Mouse (Mus musculus): ENCODE data around the gene Trim47.

The Trim47 gene

DNA sequence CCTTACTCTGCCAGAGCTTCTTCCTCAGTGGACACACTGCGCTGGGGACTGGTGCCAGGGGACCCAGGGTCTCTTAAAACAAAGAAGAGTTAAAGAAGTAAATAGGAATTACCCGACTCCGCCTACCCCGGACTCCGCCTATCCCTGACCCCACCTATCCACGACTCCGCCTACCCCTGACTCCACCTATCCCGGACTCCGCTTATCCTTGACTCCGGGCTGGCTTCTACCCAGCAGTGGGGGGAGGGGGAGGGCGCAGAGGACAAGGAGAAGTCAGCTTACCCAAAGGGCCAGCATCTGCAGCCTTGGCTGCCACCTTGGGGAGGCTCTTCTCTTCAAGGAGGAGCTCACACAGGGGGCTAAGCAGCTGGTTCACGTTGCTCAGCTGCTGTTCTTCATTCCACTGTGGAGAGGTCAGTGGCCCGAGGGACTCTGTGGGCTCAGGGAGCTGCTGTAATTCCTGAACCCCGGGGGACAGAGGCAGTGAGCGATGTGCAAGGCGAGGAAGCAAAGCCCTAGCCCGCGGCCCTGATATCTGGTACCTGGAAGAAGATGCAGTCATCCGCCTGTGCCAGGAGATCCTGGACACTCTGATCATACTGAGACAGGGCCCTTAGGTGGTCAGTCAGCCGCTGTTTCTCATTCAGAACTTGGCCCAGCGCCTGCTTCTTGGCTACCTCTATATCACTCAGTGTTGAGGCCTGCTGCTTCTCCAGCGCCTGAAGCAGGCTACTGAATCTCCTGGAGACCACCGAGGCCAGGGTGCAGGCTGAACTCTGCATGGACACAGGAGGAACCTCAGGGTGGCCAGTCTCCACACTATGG, at the start of gene Trim47:
TSS of gene Trim47 (minus strand) at position 55 of the 825 bp plus-strand sequence.
- DNase-seq (ENCODE audit: extremely low read depth, low read depth, low spot score): no peak

DNA sequence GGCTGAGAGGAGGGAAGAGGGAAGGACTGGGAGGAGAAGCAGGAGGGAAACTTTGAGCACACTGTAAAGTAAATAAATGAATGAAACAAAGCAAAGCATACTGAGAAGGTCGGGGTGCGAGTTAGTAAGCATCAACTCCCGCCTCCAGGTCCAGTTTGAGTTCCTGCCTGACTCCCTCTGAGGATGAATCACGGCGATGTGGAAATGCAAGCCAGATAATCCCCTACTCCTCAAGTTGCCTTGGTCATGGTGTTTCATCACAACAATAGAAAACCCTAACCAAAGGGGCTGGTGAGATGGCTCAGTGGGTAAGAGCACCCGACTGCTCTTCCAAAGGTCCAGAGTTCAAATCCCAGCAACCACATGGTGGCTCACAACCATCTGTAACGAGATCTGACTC, 49.0 kb upstream of the Trim47 start:
- no peak for DNase-seq (ENCODE audit: extremely low read depth, low read depth, low spot score)

DNA sequence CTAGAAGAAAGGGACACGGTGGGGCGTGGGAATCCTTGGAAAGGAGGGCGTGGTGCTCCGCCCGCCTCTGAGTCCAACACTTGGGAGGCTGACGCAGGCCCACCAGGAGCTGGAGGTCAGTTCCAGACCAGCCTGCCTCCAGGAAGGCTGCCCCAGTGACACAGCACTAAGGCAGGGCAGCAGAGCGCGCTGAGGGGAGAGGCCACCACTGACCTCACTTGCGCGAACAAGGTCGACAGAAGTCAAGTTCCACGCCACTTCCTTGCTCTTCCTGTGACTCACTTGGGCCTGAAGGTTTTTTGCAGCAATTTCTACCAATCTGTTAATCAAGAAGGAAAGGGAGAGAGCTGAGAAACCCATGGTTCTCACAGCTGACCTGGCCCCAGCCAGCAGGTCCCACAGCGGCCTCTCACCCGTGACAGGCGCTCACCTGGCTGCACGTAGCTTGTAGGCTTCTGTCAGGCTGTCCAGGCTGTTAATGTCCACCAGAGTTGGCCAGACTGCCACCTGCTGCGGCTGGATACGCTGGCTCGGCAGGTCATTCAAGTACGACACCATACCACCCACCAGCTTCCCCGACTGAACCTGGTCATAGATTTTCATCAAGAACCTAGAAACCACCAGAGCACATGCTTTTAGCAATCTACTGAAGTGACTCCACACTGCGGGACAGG, 47.9 kb upstream of the Trim47 start:
- no peak for DNase-seq (ENCODE audit: extremely low read depth, low read depth, low spot score)

DNA sequence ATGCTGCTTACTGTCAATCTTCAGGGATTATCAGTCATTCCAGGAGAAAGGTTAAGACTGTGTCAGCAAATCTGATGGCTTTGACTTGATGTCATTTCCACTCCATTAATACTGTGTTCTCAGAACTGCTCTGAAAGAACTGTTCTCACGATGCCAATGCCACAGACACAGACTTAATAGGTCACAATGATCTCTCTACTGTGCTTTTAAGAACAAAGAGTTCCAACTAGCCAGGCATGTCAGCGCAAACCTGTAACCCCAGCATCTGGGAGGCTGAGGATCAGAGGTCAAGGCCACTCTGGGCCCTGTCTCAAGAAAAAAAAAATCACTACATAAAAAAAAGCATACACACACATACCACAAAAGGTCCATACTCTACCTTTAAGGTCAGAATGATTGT, 44.9 kb upstream of the Trim47 start:
- no peak for DNase-seq (ENCODE audit: extremely low read depth, low read depth, low spot score)

DNA sequence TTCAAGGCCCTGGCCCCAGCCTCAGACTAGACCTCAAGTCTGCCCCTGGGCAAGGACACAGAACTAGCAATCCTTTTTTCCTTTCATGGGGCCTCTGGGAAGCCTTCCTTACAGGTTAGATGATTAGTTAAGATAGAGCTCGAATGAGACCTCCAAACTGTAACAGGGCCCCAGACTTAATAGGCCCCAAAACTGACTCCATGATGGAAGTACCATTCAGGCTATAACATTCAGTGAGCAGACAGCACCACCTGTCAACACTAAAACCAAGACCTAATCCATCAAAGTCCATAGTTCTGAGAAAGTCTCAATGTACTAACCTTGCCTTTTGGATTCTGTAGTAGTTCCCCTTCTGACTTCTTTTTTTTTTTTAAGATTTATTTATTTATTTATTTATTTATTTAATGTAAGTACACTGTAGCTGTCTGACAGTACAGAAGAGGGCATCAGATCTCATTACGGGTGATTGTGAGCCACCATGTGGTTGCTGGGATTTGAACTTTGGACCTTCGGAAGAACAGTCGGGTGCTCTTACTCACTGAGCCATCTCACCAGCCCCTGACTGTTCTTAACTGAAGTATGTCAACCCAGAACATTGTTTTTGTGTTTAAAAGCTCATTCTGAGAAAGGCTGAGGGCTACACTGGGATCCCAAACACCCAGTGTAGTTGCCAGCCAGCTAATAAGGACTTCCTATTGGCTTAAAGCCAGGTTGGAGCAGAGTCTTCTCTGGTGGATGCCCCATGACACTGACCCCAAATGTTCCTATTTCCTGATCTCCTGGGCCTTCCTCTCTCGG, 43.2 kb upstream of the Trim47 start:
- DNase-seq (ENCODE audit: extremely low read depth, low read depth, low spot score): no peak

DNA sequence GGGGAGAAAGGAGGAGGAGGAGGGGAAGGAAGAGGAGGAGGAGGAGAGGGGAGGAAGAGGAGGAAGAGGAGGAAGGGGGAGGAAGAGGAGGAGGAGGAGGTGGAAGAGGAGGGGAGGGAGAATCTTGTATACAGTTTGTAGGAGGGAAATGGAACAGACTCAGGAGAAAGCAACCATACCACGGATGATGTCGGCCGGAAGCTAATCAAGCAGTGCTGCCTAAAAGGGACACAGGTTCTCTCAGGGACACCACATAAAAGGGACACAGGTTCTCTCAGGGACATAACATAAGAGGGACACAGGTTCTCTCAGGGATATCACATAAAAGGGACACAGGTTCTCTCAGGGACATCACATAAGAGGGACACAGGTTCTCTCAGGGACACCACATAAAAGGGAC, 42.2 kb upstream of the Trim47 start:
- no peak for DNase-seq (ENCODE audit: extremely low read depth, low read depth, low spot score)

DNA sequence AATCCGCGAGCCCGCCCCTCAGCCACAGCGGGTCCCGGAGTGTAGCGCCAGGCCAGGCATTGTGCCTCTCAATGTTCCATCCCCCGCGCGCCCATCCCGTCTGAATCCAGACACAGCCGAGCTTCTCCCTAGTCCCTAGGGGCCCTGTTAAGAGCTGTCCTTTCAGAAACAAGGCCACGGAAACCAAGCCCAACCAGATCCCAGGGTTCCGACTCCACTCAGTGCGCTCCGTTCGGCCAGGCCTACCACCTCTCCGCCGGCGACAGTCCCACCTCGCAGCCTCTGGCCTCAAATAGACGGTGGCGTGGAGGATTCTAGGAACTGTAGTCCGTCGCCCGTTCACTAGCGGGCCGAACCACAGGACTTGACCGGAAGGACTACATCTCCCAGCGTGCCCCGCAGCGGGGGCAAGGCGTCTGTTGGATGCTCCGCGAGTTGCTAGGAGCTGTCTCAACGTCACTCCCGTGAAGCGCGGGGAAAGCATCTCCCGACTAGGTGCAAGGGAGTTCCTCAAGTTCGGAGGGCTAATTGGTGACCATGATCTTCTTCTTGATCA, 41.0 kb upstream of the Trim47 start, which contains the start of gene Fbf1:
TSS of gene Fbf1 (minus strand) at position 283 of the 556 bp plus-strand sequence.
- DNase-seq (ENCODE audit: extremely low read depth, low read depth, low spot score): no peak

DNA sequence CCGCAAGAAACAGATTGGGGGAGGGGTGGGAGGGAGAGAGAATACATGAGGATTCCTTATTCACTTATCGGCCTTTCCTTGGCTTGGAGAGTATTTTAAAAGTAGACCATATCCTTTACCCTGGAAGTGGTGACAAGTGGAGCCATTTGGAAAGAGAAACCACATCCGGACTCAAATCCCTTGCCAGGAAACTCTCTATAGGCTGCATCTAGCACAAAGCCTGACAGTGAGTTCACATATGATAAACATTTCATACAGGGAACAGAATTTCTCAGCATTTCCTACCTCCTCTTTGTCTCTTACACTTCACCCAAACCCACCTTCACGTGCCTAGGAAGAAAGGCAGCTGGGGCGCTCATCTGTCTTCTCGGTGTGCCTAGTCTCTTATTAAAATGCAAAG, 40.2 kb upstream of the Trim47 start:
- DNase-seq (ENCODE audit: extremely low read depth, low read depth, low spot score): no peak

DNA sequence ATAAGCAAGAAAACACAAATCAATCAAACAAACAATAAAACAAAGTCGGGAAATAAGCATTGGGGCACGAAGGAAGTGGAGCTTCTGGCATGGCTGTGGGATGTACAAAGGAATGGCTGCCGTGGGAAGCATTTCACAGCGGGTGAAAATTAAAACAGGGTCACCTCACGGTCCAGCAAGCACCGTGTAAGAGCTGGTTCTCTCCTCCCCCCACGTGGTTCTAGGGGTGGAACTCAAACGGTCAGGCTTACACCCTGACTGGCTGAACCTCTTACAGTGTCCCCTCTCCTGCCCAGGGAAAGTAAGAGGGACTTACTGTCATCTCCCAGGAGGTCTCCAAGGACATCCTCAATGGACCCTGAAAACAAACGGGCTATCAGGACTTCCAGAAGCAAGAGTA, 36.0 kb upstream of the Trim47 start:
- DNase-seq (ENCODE audit: extremely low read depth, low read depth, low spot score): no peak

DNA sequence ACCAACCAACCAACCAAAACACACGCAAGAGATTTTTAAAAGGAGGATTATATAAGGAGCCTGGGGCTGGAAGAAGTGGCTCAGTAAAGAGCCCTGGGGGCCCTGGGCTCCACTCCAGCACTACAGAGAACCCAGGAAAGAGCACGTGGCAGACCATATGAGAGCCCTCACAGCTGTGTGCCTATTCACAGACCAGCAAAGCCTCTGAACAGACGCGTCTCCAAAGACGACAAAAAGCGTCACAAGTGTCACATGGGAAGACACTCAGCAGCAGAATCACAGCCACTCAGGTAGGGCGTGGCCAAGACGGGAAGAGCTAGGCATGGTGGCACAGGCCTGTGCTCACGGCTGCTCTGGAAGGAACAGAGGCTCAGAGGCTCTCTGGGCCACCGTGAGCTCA, 35.1 kb upstream of the Trim47 start:
- no peak for DNase-seq (ENCODE audit: extremely low read depth, low read depth, low spot score)

DNA sequence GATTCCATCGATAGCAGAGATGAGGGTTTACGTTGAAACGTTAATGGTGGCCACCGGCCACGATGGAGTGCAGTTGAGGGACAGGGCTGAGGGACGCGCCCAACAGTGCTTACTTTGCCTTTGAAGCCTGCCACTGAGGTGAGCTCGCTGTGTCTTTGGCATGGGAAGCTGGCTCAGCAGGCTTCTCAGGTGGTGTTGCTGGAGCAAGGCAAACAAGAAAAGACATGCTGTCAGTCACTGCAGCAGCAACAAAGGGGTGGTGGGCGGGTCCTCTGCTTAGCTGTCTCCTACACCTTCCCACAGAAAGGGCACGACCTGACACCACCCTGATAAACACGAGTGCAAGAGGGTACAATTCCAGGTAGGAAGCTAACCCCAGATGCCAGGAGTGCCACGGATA, 34.3 kb upstream of the Trim47 start:
- DNase-seq (ENCODE audit: extremely low read depth, low read depth, low spot score): peak; percentile 88

DNA sequence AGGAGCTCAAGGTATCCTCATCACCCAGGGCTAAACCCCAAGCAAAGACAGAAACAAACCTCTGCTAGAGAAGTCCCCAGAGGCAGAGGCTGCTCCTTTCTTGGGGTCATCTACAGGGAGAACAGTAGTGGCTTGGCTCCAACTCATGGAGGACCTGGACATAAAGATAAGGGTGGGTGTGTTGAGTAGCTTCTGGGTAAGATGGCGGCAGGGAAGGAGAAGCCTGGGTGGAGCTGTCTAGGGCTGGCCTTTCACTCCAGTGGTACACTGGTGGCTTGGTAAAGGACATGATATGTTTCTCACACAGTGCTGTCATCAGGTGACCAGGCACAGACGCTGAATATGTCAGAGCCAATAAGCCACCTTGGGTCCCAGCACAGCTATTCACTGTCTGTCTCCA, 23.9 kb upstream of the Trim47 start:
- no peak for DNase-seq (ENCODE audit: extremely low read depth, low read depth, low spot score)

DNA sequence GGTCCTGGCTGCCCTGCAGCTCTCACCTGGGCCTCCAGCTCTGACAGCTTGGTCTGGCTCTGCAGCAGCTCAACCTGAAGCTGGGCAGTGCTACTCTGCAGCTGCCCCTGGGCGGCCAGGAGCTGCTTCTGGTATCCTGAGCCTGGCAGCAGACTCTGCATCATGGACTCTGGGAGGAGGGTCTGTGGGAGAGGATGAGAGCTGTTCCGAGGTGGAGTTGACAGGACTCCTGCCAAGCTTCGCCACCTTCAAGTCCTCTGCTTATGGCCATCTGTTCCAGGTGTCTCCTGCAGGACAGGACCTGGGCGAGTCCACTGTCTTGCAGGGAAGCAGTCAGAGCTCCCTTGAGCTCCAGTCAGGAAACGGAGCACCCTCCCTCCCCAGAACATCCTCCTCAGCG, 22.3 kb upstream of the Trim47 start:
- no peak for DNase-seq (ENCODE audit: extremely low read depth, low read depth, low spot score)

DNA sequence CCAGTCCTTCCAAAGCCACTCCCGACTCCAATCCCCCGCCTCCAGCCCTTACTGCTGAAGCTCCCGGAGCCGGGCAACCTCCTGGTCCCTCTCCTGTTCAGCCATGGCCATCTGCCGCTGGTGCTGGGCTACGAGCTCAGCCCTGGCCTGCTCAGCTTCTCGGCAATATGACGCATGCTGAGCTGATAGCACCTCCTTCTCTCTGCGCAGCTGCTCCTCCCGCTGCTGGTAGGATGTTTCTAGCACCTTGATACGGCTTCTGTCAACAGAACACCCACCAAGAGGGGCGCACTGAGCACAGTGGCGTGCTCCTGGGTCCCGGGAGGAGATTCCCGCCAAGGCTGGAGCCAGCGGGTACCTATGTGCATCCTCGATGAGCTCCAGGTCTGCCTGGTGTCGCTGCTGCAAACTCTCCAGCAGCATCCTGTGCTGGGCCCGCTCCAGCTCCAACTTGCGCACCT, 21.8 kb upstream of the Trim47 start:
- DNase-seq (ENCODE audit: extremely low read depth, low read depth, low spot score): no peak

DNA sequence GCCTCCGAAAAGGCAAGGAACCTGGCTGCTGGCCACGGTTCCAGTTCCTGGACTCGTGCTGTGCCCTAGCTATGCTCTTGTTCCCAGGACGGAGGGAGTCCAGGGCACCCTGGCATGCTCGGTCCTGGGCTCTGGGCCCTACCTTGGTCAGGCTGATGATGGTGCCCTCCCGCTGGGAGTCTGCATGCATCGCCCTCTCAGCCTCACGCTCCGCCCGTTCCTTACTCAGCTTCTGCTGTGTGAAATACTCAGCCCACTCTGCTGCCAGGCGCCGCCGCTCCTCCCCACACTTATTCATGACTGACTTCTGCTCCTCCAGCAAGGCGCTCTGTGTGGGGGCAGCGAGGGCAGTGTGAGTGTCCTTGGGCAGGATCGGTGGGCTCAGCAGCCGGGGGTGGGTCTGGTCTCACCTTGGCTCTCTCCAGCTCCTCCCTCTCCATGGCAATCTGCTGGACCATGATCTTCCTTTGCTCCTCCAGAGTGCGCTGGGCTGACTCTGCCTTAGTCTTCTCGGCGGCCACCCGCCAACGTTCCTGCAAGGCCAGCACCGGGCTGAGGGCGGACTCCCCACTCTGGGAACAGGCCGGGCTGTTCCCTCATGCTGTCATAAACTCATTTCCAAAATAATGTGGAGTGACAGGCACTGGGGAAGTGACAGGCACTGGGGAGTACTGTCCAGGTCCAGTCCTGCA, 19.4 kb upstream of the Trim47 start:
- no peak for DNase-seq (ENCODE audit: extremely low read depth, low read depth, low spot score)

DNA sequence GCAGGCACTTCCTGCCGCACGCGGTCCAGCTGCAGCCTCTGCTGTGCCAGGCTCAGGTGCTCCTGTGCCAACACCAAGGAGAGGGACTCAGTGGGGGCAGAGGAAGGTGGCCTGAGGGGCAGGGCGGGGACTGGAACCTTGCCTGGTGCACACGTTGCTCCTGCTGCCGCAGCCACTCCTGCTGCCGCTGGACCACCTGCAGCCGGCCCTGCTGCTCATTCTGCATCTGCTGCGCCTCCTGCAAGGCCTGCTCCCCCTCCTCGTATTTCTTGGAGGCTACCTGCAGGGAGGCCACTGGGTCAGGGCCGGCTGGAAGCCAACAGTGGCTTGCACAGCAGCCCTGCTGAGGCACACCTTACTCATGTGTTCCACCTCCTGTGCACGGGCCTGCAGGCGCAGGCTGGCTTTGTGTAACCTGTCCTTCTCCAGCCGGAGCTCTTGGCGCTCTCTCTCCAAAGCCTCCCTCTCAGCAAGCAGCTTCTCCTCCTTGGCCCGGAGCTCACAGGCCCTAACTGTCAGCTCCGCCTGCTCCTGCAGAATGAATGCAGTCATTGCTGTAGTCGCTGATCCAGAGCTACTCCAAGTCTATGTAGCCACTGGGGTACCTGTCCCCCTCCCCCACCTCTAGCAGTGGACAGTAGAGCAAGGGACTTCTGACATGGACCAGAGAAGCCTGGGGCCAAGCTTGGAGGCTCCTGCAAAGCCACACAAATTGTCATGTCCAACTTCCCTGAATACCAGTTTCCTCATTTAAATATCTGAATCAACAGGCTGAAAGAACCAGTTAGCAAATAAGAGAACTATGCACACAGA, 18.7 kb upstream of the Trim47 start:
- DNase-seq (ENCODE audit: extremely low read depth, low read depth, low spot score): no peak

DNA sequence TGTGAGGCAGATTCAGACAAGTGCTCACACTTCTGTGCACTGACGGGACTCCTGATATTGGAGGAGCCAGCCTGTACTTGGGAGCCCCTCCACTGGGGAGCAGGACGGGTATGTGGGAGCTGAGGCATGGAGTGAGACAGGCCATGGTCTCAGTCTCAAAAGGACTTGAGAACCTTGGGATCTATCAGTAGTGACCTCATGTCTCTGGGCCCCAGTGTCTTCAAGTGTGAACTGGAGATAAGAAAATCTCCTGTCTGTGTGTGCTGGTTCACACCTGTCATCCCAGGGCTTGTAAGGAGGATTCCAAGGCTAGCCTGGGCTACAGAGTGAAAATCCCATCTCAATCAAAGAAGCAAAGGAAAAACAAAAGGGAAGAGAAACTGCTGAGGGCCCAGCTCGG, 16.5 kb upstream of the Trim47 start:
- DNase-seq (ENCODE audit: extremely low read depth, low read depth, low spot score): no peak

DNA sequence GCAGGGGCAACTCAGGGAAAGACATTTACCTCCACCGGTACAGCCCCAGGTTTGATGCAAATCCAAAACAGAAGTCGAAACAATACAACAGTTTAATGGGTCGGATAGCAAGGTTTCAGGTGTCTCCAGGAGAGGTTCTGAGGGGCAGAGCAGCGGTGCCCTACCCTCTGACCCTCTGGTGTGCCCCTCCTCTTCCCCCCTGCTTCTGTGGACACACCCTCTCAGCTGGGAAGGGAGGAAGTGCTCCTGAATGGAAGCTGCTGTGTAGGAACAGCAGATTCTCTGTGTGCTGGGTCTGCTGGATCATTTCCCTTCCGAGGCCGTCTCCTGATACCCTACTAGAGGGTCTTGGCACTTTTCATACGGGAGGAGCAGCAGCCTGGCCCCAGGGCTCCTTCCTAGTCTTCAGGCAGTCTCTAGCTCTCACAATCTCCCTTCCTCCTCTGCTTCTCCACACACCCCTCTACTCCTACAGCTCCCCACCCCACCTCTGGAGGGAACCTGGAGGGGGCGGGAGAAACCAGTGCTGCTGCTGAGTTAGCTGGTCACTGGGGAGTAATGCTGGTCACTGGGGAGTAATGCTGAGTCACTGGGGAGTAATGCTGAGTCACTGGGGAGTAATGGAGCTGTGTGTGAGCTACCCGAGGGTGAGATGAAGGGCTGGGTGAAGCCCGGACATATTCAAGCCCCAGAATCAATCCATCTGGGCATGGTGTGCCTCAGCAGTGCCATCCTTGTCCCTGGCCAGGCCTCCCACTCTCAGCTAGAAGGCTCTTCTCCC, 15.4 kb upstream of the Trim47 start:
- DNase-seq (ENCODE audit: extremely low read depth, low read depth, low spot score): no peak

DNA sequence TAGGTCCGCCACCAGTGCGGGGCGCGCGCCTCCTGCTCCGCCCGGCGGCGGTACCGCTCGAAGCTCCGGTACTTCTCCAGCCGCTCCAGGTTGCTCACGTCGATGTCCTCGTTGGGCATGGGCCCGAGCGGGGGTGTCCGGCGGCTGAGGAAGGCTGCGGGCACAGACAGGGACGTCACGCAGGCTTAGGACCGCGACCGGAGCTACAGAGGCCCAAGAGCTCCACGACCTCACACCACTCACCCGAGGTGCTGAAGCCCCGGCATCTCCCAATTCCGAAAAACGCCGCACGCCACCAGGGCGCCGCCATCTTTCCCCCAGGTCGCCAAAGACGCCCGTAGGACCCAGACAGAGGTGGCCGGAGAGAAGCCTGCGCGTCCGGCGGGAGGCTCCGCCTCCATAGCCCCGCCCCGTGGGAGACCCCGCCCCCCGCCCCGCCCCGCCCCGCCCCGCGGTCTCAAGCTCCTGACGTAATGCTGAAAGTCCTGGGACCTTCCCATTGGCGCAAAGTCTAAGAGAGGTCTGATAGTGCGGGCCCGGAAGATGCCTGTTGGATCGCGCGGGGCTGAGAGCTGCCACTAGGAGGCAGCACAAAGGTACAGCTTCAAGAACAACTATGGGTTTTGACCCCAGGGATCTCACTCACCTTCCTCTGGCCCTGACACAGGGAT, 11.6 kb upstream of the Trim47 start, which contains the start of gene Mrpl38:
TSS of gene Mrpl38 (minus strand) at position 401 of the 671 bp plus-strand sequence.
- no peak for DNase-seq (ENCODE audit: extremely low read depth, low read depth, low spot score)
